Mouse (Mus musculus) liver (tissue): Measurements from ENCODE around the gene Pmpcb.
A peak's percentile ranks its signal among the peaks of the same experiment; 100 is the strongest.
"Not testable (repeated sequence)": the region's sequence is repeated elsewhere in the genome, so short reads cannot be mapped to it uniquely, and the experiment has no call there.

Experiments used
- DNase-seq: peaks from one replicate; pipeline ENCODE4 v3.0.0-alpha.2; 2020; ENCODE audit warnings: mixed read lengths

Gene Pmpcb

DNA sequence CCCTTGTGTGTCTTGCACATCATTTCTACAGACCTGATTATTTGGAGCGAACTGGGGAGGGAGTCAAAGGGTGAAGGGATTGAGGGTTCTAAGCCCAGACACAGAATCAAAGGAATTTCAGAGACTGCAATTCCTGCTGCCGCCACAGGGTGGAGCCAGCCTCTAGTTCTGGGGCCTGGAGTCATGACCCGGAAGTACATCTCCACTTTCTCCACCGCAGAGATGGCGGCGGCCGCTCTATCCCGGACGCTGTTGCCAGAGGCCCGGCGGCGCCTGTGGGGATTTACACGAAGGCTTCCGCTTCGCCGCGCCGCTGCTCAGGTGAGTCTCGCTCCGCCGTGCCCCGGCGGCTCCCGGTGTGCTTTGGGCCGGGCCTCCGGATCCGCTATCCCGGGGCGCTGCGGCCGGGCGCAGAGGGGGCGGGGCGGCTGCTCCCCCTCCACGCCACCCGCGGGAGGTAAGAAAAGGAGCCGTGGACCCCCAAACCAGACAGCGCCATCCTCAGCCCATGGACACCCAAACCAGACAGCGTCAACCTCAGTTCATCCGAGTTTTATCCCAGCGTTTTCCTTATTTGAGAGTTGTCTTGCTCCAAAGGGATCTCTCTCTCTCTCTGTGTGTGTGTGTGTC, at the start of gene Pmpcb:
TSS of gene Pmpcb (plus strand) at position 186 of the 630 bp plus-strand sequence.
- peak; percentile 86 for DNase-seq

DNA sequence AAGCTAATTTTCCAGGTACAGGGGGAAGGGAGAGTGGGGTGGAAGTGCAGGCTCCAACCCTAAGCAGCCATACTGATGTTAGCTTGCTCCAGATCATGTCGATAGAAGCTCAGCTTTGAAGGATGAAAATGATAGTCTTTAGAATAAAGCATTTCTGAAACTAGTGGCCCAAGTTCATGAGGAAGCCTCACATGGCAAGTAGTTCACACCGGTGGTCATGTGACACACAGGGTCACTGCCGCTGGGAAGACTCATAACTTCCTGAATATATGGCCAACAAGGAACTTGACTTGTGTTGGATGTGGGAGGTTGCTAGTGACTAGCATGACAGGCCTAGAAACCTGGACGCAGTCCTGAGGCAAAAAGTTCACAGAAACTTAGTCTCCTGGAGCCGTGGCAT, 44.7 kb upstream of the Pmpcb start:
- DNase-seq = no peak

GRCm38 (mm10) chr5:21693372-21693870, 43.5 kb upstream of the Pmpcb start:
- DNase-seq = no peak

DNA sequence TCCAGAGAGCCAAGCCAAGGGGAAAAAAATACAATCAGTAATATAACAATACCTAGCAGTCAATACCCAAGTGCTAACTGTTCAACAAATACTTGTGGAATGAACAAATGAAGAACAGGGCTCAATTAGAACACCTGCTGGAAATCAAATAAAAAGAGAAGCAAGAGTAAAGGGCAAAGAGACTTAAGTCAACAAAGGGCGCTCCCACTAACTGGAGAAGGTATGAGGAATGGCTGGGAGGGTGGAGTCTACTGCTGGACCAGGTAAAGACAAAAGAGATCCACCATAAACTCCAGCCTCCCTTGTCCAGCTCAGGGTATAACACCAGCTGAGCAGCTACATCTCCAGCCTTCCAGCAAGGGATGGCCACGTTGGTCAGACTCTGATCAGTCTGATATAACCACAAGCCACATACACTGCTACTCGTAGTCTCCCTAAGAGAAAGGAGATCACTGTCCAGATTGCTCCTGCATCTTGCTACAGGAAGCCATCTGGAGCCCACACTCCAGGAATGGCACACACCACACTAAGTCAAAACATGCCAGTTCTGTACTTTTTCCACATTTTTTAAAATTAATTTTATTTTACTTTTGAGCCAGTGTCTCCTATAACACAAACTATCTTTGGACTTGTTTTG, 42.0 kb upstream of the Pmpcb start:
- no peak for DNase-seq

DNA sequence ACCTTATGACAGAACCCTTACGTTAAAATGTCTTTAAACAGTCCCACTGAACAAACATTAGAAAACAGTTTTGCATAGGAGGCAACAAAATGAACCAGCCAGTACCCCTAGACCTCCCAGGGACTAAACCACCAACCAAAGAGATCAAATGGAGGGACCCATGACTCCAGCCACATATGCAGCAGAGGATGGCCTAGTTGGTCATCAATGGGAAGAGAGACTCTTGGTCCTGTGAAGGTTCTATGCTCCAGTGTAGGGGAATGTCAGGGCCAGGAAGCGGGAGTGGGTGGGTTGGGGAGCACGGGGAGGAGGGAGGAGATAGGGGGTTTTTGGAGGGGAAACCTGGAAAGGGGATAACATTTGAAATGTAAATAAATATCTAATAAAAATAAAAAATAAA, 37.4 kb upstream of the Pmpcb start:
- DNase-seq = not testable (repeated sequence)

GRCm38 (mm10) chr5:21700272-21700821, 36.6 kb upstream of the Pmpcb start:
- DNase-seq = no peak

GRCm38 (mm10) chr5:21700934-21701333, 36.0 kb upstream of the Pmpcb start:
- DNase-seq = no peak

- DNase-seq = peak; percentile 99
These were observed 35.5 kb upstream of the Pmpcb start, which contains the start of gene Napepld for GRCm38 (mm10) chr5:21701351-21702008. Napepld (minus strand) TSS chr5:21701396.

GRCm38 (mm10) chr5:21702009-21702364, 35.0 kb upstream of the Pmpcb start:
- DNase-seq = no peak

DNA sequence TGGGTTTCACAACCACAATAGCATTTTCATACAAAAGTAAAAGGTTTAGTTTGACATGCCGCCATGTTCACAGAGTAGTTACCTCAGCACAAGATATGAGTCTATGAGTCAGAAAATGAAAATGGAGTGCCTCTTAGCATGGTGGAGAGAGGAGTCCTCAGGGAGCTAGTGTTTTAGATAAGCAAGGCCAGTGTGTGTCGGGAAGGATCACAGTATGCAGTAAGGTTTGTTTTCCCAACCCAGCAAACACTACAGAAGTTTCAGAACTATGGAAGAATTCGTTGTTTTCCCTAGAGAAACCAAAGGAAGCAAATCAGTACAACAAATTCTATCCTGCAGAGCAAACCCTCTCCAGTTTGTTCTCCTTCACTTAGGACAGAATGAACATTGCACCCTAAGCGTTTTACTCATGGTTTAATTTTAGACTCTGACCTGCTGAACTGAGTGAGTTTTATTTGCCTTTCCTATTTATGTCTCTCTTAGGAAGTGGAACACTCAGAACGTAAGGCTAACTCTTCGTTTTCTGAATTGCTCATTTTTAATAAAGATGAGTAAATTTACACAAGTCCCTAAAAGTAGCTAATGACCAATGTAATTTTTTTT, 34.0 kb upstream of the Pmpcb start:
- no peak for DNase-seq

- no peak for DNase-seq
These were observed 33.2 kb upstream of the Pmpcb start for GRCm38 (mm10) chr5:21703708-21704107.

GRCm38 (mm10) chr5:21706546-21706945, 30.4 kb upstream of the Pmpcb start:
- DNase-seq = no peak

DNA sequence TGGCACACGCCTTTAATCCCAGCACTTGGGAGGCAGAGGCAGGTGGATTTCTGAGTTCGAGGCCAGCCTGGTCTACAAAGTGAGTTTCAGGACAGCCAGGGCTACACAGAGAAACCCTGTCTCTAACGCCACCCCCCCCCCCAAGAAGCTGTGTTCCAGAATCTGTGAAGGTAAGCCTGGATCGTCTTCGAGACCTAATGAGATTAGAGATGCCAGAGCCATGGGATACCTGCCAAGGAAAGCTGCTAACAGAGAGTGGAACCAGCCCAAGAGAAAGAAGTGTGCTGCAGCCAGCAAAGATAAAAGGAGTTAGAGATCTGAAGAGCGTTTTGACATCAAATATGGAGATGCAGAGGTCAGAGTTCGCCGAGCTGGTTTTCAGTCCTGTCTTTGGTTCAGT, 28.9 kb upstream of the Pmpcb start:
- not testable (repeated sequence) for DNase-seq

- no peak for DNase-seq
These were observed 24.7 kb upstream of the Pmpcb start for GRCm38 (mm10) chr5:21712127-21712715.

DNA sequence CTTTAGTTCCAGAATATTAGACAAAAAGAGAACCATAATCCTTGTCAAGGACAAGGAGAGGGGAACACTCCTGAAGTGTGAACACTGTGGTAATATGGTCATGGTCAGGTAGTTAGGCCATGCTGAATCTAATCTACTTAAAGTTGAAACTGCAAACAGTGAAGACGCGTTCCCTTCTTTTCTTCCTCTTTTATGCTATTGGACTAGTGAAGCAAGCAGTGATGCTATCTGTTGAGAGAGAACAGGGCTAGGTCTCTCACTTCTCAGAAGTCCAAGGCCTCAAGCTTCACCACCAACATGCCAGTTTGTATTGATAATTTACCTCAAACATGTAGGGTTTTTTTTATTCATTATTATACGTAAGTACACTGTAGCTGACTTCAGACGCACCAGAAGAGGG, 22.5 kb upstream of the Pmpcb start:
- no peak for DNase-seq

DNA sequence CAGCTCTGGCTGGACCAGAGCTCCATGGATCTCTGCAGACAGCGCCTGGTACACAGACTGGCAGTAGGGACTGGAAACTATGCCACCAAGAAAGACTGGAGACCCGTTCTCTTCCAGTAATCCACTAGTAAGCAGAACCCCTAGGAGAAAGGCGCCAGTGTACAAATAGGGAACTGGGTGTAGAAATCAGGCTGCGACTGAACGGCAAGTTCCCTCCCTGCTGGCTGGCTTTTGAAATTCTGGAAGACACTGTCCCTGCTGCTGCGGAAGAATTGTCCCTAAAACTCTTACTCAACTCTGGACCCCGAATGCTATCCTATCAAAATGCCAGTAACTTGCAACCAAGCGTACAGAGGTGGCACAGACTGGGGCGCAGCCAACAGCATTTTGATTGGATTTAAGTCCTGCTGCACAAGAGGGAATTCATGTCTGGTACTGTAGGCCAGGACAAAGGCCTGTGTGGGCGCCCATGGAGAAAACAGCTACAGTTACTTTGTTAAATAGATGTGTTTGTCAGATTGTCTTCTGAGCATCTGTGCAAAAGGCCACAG, 19.7 kb upstream of the Pmpcb start:
- no peak for DNase-seq

DNA sequence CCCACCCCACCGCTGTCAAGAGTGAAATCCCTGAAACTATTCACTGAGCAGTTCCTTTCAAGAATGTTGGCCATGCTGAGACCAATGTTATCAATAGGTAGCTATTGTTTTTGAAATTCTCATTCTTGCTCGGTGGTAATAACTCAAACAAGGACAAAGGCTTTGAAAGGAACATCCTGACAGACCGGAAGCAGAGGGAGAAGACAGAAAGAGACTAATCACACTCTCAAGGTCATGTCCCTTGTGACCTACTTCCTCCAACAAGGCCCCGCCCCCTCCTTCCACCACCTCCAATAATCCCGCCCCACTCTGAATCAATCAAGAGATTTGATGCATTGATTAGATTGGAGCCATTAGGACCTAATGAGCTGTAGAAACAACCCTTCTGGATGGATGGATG, 18.4 kb upstream of the Pmpcb start:
- no peak for DNase-seq

- no peak for DNase-seq
These were observed 17.7 kb upstream of the Pmpcb start for GRCm38 (mm10) chr5:21719209-21719608.

GRCm38 (mm10) chr5:21724427-21724826, 12.5 kb upstream of the Pmpcb start:
- no peak for DNase-seq

GRCm38 (mm10) chr5:21724872-21725271, 12.1 kb upstream of the Pmpcb start:
- no peak for DNase-seq

DNA sequence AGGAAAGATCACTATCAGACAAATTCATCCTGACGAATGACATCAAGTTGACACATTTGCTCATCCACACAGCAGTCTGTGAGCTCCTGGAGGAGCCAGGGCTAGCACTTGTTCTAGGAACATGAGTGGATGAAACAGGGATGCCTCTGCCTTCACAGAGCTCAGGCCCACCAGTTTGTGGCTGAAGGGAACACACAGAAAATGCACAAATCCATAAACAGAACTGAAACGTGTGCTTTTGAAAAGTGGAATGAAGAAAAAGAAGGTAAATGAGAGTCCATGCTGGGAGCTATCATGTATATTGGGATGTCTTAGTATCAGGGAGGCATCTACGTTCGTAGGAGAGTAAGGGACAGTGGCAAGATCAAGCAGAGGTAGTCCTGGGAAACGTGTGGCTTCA, 7.8 kb upstream of the Pmpcb start:
- DNase-seq = no peak

- DNase-seq = no peak
These were observed 4.6 kb upstream of the Pmpcb start for GRCm38 (mm10) chr5:21732177-21732911.
